Mouse (Mus musculus) brain, embryonic 14.5 days (tissue): Measurements from ENCODE around the gene Flvcr2. TPM values are rescaled to one million over a fixed set of nuclear protein-coding genes. Genes with fewer than 3 reads are reported as not detected.

Source experiments
- DNase-seq: peaks from one replicate; pipeline ENCODE4 v3.0.0-alpha.2; 2011; ENCODE audit warnings: low read depth
- CTCF ChIP-seq: fragments of 200-500 bp; IDR thresholded peaks from 2 replicates; pipeline ENCODE4 v1.5.1; 2012; ENCODE audit warnings: inconsistent platforms, mild to moderate bottlenecking, moderate library complexity, borderline replicate concordance; ENCODE audit not compliant: insufficient read depth, insufficient read length; ENCODE audit errors: extremely low read depth
- POLR2A ChIP-seq: fragments of 200-500 bp; IDR thresholded peaks from 2 replicates; pipeline ENCODE4 v1.6.1; 2012; ENCODE audit warnings: mild to moderate bottlenecking, inconsistent platforms, borderline replicate concordance; ENCODE audit not compliant: poor library complexity, insufficient read depth, insufficient read length, severe bottlenecking; ENCODE audit errors: extremely low read depth
- polyA plus RNA-seq: library from polyadenylated mRNA; depleted of rRNA; stranded (reverse); fragments of >200 nt; gene quantifications from 2 replicates; pipeline ENCODE4 v1.2.3, GENCODE M21; 2012

The Flvcr2 gene
- polyA plus RNA-seq, 1 experiment = 4.5 TPM

GRCm38 (mm10) chr12:85766287-85766686, 19.9 kb downstream of the Flvcr2 start:
- TF ChIP-seq POLR2A = no peak
- no peak for TF ChIP-seq CTCF
- peak; percentile 1 for DNase-seq

GRCm38 (mm10) chr12:85767750-85768149, 21.4 kb downstream of the Flvcr2 start:
- peak; percentile 10 for DNase-seq

GRCm38 (mm10) chr12:85771356-85771755, 25.0 kb downstream of the Flvcr2 start:
- DNase-seq = no peak
- TF ChIP-seq POLR2A = no peak
- TF ChIP-seq CTCF = no peak

More at GRCm38 (mm10) chr12:85767750-85768149, 21.4 kb downstream of the Flvcr2 start:
- TF ChIP-seq POLR2A = no peak
- TF ChIP-seq CTCF = no peak

GRCm38 (mm10) chr12:85778962-85779361, 32.6 kb downstream of the Flvcr2 start:
- no peak for DNase-seq
- no peak for TF ChIP-seq CTCF
- TF ChIP-seq POLR2A = no peak

GRCm38 (mm10) chr12:85779707-85780106, 33.4 kb downstream of the Flvcr2 start:
- DNase-seq = no peak
- TF ChIP-seq POLR2A (no peak), CTCF (no peak)

GRCm38 (mm10) chr12:85781606-85782005, 35.3 kb downstream of the Flvcr2 start:
- TF ChIP-seq CTCF = no peak
- TF ChIP-seq POLR2A = no peak
- no peak for DNase-seq

- peak; percentile 4 for DNase-seq
- TF ChIP-seq CTCF (no peak), POLR2A (no peak)
These were observed 38.8 kb downstream of the Flvcr2 start for GRCm38 (mm10) chr12:85784916-85785815.

GRCm38 (mm10) chr12:85792158-85792557, 45.8 kb downstream of the Flvcr2 start:
- no peak for DNase-seq
- TF ChIP-seq POLR2A = no peak
- no peak for TF ChIP-seq CTCF

GRCm38 (mm10) chr12:85792821-85793346, 46.5 kb downstream of the Flvcr2 start:
- TF ChIP-seq POLR2A (no peak), CTCF (no peak)
- DNase-seq = peak; percentile 48

- DNase-seq = no peak
- TF ChIP-seq POLR2A (no peak), CTCF (no peak)
These were observed 47.8 kb downstream of the Flvcr2 start for GRCm38 (mm10) chr12:85794094-85794493.

GRCm38 (mm10) chr12:85795551-85795950, 49.2 kb downstream of the Flvcr2 start:
- no peak for DNase-seq
- no peak for TF ChIP-seq POLR2A
- TF ChIP-seq CTCF = no peak

- DNase-seq = peak; percentile 13
These were observed 53.7 kb downstream of the Flvcr2 start for GRCm38 (mm10) chr12:85800031-85800430.

GRCm38 (mm10) chr12:85809726-85810125, 63.4 kb downstream of the Flvcr2 start:
- DNase-seq = no peak
- no peak for TF ChIP-seq CTCF
- no peak for TF ChIP-seq POLR2A

More at GRCm38 (mm10) chr12:85800031-85800430, 53.7 kb downstream of the Flvcr2 start:
- TF ChIP-seq CTCF (no peak), POLR2A (no peak)
